Mouse (Mus musculus) lung, adult 2 months (tissue): ENCODE data around the gene Glt6d1.

Experiments
- CTCF ChIP-seq: fragments of 200-500 bp; IDR thresholded peaks from 2 replicates; pipeline ENCODE4 v1.5.1; 2011; ENCODE audit warnings: mild to moderate bottlenecking, low read length, control low read depth; ENCODE audit not compliant: insufficient read depth
- POLR2A ChIP-seq: fragments of 200-500 bp; IDR thresholded peaks from 2 replicates; pipeline ENCODE4 v1.6.1; 2011; ENCODE audit warnings: low read depth, mild to moderate bottlenecking, control low read depth, low read length, borderline replicate concordance; ENCODE audit errors: extremely low read depth

- TF ChIP-seq CTCF: no peak
- TF ChIP-seq POLR2A: no peak
Observed at GRCm38 (mm10) chr2:25822806-25823205, 7.2 kb upstream of the Glt6d1 start, which contains the start of gene Lcn9.
